Mouse (Mus musculus) right cerebral cortex, postnatal 14 days (tissue): ENCODE results near the gene Hic1.
A peak's percentile ranks its signal among the peaks of the same experiment; 100 is the strongest.

Experiments used
- DNase-seq: peaks from one replicate; pipeline ENCODE4 v3.0.0; 2022

Gene Hic1

GRCm38 (mm10) chr11:75169405-75170080 is at the start of gene Hic1:
Gene Hic1, minus strand, starts transcription at chr11:75169519.
- DNase-seq: no peak

DNA sequence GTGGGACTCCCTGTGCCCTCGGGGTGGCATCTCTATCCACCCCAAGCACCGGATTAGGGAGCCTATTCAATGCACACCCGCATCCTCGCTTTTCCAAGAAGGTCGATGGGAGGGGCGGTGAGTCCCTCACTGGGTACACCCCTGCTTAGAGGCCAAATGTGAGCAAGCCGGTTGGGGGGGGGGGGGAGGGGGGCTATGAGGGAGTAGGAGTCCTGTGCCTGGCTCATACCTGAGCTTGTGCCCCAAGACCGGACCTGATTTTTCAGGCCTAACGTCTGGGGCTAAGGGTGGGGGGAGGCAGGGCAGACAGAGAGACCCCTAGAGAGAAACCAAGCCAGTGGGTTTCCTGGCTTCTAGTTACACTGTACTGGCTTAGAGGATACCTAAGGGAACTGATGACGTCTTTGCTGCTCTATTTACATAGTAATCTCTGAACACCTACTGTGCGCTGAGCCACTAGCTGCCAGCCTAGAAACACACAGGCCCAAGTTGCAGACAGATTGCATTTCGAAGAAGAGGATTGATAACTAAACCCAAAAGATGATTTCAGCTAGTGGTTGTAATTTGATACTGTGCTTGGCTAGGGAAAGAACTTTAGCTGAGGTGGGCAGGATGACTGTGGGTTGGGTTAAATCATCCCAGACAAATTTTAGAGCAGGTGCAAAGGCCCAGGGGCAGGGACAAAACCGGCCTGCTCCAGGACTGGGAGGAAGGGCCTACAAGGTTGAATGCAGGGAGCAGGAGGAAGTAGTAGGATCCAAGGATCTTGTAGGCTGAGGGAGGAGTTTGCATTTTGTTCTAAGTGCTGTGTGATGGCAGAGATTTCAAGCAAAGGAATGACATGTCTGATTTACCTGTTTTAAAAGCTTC is 45.0 kb upstream of the Hic1 start:
- no peak for DNase-seq

GRCm38 (mm10) chr11:75213372-75214080 is 44.2 kb upstream of the Hic1 start:
- peak; percentile 41 for DNase-seq

- DNase-seq: no peak
These were observed 43.6 kb upstream of the Hic1 start for GRCm38 (mm10) chr11:75212876-75213275.

GRCm38 (mm10) chr11:75212031-75212667 is 42.8 kb upstream of the Hic1 start:
- peak; percentile 57 for DNase-seq

DNA sequence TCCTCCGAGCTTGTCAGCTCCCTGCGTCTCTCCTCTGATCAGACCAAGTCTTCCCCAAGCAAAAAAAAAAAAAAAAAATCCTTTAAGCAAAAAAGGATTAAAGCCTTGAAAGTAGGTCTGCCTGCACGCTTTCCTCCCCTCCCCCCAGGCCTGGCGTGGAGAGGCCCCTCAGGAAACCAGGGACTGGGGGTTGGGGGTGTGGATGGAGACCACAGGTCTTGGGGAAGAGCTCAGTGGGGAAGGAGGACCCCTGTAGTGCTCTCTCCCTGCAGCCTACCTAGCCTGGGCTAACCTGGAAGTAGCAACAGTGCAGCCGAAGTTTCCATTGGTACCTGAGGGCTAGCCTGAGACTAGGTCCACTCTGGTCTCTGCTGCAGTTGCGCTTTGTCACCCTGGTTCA is 41.4 kb upstream of the Hic1 start:
- no peak for DNase-seq

GRCm38 (mm10) chr11:75210093-75210492 is 40.8 kb upstream of the Hic1 start:
- DNase-seq: no peak

DNA sequence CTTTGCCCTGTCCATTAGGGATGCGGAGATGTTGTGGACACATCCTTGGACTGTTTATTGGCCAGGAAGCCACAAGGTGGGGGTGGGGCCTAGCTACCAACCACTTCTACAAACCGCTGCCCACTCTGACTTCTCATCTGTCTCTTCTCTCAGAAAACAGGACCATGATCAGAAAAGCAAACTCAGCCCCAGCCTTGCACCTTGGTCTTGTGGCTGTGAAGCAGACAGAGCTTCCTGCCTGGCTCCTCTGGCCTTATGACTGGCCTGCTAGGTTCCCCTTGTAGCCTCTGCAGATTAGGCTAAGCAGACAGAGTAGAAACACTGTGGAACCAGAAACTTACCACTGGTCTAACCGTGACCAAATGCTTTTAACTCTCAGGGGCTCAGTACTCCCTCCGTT is 40.0 kb upstream of the Hic1 start:
- DNase-seq: no peak

- DNase-seq: no peak
These were observed 37.0 kb upstream of the Hic1 start for GRCm38 (mm10) chr11:75206347-75206746.

DNA sequence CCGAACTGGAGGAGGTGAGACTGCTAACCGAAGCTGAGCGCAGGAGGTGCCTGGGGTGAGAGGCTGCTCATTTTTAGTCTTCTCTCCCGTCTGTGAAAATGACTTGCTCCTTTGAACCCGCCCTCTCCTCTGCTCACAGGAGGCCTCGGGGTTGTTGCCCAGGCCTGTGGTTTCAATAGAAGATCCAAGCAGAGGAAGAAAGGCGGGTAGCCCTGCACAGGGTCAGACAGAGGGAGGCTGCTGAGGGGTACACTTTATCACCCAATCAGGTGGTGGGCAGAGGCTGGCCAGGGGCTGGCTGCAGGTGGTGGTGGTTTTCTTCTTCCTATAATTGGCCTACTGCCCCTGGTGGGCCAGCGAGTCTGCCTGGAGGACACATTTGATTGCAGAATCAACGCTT is 35.2 kb upstream of the Hic1 start:
- no peak for DNase-seq

DNA sequence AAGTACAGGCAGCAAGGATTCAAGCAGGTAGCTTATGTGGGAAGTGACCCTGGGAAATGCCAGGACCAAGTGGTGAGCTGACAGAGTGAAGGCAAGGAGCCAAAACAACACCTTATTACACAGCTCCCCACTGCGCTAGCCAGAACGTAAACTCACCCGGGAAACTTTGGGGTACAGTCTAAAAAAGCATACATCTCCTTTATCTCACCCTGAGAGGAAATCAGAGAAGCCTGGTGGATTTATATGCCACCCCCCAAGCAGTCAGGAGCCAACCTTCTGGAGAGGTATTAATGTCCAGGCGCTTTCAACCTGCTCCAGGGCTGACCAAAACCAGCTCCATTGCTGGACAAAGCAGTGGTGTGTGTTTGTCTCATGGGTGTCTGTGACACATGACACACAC is 34.6 kb upstream of the Hic1 start:
- no peak for DNase-seq

GRCm38 (mm10) chr11:75201721-75202120 is 32.4 kb upstream of the Hic1 start:
- DNase-seq: no peak

DNA sequence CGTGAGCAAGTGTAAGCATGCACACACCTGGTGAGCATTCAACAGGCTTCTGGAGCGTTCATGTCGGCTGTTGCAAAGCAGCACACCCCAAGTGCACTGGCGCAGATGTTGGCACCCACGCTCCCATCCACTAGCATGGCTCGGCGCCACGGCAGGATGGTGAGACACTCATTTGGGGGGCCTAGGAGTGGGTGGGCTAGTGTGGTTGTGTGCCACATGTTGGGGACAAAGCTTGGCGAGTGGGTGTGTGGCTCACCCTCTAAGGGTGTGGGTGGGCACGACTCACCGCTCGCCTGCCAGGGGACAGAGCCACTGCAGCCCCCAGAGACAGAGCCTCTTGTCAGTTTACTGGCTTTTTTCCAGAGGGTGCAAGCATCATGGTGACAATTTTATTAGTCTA is 31.6 kb upstream of the Hic1 start:
- peak; percentile 63 for DNase-seq

DNA sequence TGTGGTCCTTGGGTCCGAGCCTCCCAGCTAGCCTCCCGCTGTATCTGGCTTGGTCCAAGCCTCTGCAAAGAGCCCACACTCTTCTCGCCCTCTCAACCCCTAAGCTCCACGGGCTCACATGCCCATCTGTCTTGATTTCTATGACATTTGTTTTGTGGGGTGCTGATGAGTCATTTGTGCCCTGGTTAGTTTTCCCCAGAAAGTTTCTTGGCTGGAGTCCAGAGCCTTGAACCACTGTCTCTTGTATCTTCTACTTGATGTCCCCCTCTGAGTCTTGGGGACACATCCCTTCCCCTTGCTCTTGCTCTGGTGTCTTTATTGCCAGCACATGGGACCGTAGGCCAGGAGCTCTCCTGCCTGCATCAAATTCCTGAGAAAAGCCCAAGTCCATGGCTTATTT is 30.6 kb upstream of the Hic1 start:
- DNase-seq: no peak

- DNase-seq: no peak
These were observed 29.5 kb upstream of the Hic1 start for GRCm38 (mm10) chr11:75198792-75199191.

GRCm38 (mm10) chr11:75197956-75198355 is 28.6 kb upstream of the Hic1 start:
- DNase-seq: no peak

DNA sequence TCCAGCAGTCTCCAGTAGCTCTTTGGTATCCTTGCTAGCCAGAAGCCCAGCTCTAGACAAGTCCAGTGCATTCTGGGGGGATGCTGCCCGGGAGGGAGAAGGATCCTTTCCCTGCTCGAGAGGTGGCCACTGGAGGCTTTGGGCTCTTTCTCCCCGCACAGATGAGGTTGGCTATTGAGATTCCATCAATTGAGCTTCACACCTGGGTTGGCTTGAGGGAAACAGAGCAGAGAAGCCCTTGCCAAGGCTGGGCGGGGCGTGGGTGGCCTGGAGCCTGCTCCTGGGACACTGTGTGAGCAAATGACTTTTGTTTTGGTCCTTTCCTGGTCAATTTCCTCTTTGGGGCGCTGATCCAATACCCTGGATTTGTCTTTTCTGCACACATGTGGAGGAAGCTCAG is 26.8 kb upstream of the Hic1 start:
- DNase-seq: no peak

- DNase-seq: peak; percentile 63
These were observed 25.6 kb upstream of the Hic1 start for GRCm38 (mm10) chr11:75194850-75195461.

GRCm38 (mm10) chr11:75194121-75194849 is 25.0 kb upstream of the Hic1 start:
- DNase-seq: no peak

DNA sequence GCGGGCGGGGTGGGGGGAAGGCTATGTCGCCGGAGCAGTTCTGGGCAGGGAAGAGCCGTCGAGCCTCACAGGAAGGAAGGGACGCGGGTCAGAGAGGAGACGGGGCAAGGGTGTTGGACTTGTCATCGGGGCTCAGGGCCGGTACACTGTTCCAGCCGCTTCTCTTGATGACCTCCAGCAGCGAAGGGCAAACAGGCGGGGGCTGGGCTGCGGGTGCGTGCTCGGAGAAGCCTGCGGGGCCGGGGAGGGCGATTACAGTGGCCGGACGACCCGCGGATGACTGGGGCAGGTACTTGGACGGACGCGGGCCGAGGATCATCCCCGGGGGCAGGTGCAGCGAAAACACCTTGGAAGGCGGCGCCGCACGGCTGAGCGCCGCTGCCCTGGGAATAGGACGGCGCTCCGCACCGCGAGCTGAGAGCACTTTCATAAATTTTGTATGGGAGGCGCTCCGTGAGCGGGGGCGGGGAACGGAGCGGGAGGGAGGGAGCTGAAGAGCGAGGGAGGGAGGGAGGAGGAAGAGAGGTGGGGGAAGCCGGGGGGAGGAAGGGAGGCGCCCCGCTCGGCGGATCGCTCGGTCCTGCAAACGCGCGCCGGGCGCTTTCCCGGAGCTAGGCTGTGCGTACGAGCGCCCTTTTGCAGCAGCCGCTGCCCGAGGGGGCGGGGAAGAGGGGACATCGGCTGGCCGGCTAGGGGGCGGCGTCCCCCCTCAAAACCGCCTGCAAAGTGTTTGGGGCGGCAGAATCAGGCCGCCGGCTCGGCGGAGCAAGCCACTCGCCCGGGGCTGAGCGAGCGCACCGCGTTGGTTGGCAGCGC is 24.1 kb upstream of the Hic1 start, which contains the start of gene Rtn4rl1:
TSS of gene Rtn4rl1 (plus strand) at position 528 of the 816 bp plus-strand sequence.
- DNase-seq: peak; percentile 72
